Mouse (Mus musculus) midbrain, embryonic 15.5 days (tissue): Measurements from ENCODE around the gene Gm45521. TPM values are rescaled to one million over a fixed set of nuclear protein-coding genes. Genes with fewer than 3 reads are reported as not detected.

Source experiments
- ATAC-seq: fragments of 200-750 bp; cut with Nextera tagmentation; replicated peaks from 2 replicates; pipeline ENCODE4 v1.8.0; 2017; ENCODE audit warnings: moderate TSS enrichment
- H3K27ac ChIP-seq: fragments of 300-500 bp; sonication (generic); 2 replicates; pipeline ENCODE4 v1.5.1; 2015; ENCODE audit warnings: mild to moderate bottlenecking, inconsistent platforms
- H3K27me3 ChIP-seq: fragments of 300-500 bp; sonication (generic); replicated peaks from 2 replicates; pipeline ENCODE4 v1.6.1; 2015; ENCODE audit warnings: inconsistent platforms
- H3K36me3 ChIP-seq: fragments of 300-500 bp; sonication (generic); replicated peaks from 2 replicates; pipeline ENCODE4 v1.6.1; 2015; ENCODE audit warnings: inconsistent platforms
- H3K4me1 ChIP-seq: fragments of 300-500 bp; sonication (generic); 2 replicates; pipeline ENCODE4 v1.6.1; 2015; ENCODE audit warnings: inconsistent platforms
- H3K4me2 ChIP-seq: fragments of 300-500 bp; sonication (generic); 2 replicates; pipeline ENCODE4 v1.6.1; 2015; ENCODE audit warnings: inconsistent platforms, mild to moderate bottlenecking, moderate library complexity
- H3K4me3 ChIP-seq: fragments of 300-500 bp; sonication (generic); 2 replicates; pipeline ENCODE4 v1.5.1; 2015; ENCODE audit warnings: mild to moderate bottlenecking, inconsistent platforms
- H3K9ac ChIP-seq: fragments of 300-500 bp; sonication (generic); 2 replicates; pipeline ENCODE4 v1.6.1; 2015; ENCODE audit warnings: mild to moderate bottlenecking, inconsistent platforms
- H3K9me3 ChIP-seq: fragments of 300-500 bp; sonication (generic); 2 replicates; pipeline ENCODE4 v1.6.1; 2016; ENCODE audit warnings: inconsistent platforms
- WGBS: fragments of 180-500 bp; shearing (Covaris S2); methylation state at CpG from one replicate; pipeline ENCODE4 v1.1.7; 2015; ENCODE audit warnings: mixed read lengths; 5-methylcytosine and 5-hydroxymethylcytosine counted together
- polyA plus RNA-seq: library from polyadenylated mRNA; unstranded; fragments of >200 nt; fragmentation: Nextera tagmentation; extraction: Ambion mirVana; gene quantifications from 2 replicates; pipeline ENCODE4 v1.2.1, GENCODE M21; 2015

Gm45521 gene
- polyA plus RNA-seq, 1 experiment from 2014 or later, result 0.71 TPM

DNA sequence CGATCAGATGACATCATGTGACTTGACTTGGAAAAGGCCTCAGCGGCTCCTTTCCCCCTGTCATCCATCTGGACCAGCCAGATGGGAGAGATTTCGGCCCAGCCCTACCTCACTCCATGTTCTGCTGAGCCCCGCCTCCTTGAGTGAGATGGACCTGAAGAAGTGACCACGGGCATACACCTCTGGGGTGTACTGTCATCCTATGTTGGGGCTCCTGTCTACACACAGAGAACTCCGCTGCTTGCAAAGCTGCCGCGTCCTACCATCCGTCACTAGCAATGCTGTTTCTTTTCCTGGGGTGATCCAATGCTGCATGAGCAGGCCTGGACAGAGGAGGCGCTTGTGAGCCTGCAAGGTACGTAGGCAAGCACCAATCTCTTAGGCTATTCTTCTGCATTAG is 3.5 kb downstream of the Gm45521 start:
- Histone ChIP-seq H3K27ac (no peak overlapping the region), H3K4me1 (no peaks in the 10 kb centered on the region), H3K36me3 (no peaks in the 10 kb centered on the region), H3K4me3 (no peak overlapping the region), H3K4me2 (no peak overlapping the region), H3K9me3 (no peaks in the 10 kb centered on the region), H3K27me3 (no peaks in the 10 kb centered on the region), H3K9ac (no peak overlapping the region)
- peak; percentile 40; the same call in 1 of the 2 replicates for ATAC-seq
- 55% methylated on average over 11 of the region's 11 CpGs for WGBS

DNA sequence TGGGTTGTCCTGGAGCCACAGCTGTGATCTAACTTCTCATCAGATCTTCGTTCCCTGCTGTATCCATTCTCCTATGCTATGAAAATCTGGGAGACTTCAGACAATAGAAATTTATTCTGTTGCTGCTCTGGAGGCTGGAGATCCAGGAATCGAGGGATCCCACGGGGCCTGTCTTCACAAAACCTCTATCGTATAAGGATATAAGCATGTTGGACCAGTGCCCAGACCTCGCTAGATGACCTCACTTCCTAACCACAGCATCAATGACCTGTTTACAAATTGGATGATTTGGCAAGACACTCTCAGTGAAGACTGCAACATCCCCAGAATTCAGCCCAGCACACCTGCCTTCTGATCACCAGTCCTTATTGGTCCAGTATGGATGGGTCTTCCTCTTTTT is 4.6 kb downstream of the Gm45521 start:
- Histone ChIP-seq H3K4me1 (no peaks in the 10 kb centered on the region), H3K4me3 (no peak overlapping the region), H3K4me2 (no peak overlapping the region), H3K36me3 (no peaks in the 10 kb centered on the region), H3K27me3 (no peaks in the 10 kb centered on the region), H3K27ac (no peak overlapping the region), H3K9me3 (no peaks in the 10 kb centered on the region), H3K9ac (no peak overlapping the region)
- 56% methylated on average over 5 of the region's 5 CpGs for WGBS
- ATAC-seq, result no peak

DNA sequence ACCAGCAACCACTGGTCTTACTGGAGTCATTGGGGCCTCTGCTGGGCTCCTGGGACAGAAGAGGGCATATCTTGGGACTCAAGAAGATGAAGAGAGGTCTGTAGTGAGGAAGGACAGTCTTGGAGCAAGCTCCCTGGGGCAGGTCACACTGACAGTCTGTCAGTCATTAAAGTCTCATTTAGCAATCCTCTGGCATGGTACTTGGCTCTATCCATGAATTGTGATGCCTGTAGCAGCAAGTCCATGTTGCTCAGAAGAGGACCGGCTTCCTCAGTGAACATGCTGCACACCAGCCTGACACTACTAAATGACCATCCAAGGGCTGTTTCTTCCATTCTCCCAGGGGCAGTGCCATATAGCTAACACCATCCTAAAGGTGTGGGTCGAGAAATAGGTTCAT is 5.5 kb downstream of the Gm45521 start:
- Histone ChIP-seq H3K4me3 (no peak overlapping the region), H3K9ac (no peak overlapping the region), H3K9me3 (no peaks in the 10 kb centered on the region), H3K4me1 (no peaks in the 10 kb centered on the region), H3K4me2 (no peak overlapping the region), H3K36me3 (no peaks in the 10 kb centered on the region), H3K27ac (no peak overlapping the region), H3K27me3 (no peaks in the 10 kb centered on the region)
- WGBS, result 92% methylated on average over 2 of the region's 2 CpGs
- ATAC-seq, result no peak

DNA sequence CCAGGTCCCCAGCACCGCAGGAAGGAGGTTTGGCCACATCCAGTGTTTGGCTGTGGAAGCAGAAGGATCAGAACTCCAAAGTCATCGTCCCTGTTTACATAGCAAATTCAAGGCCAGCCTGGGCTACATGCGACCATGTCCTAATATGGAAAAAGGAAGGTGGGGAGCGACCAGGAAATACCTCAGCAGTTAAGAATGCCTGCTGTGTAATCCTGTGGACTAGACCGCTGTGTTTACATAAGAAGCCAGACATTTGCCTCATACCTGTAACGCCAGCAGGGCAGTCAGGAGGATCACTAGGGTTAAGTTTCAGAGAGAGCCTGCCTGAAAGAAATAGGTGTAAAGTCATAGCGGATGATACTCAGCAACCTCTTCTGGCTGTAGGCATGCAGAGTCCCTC is 6.1 kb downstream of the Gm45521 start:
- Histone ChIP-seq H3K27ac (no peak overlapping the region), H3K36me3 (no peaks in the 10 kb centered on the region), H3K4me3 (no peak overlapping the region), H3K9ac (no peak overlapping the region), H3K9me3 (no peaks in the 10 kb centered on the region), H3K4me1 (no peaks in the 10 kb centered on the region), H3K4me2 (no peak overlapping the region), H3K27me3 (no peaks in the 10 kb centered on the region)
- ATAC-seq, result no peak
- WGBS, result 63% methylated on average over 7 of the region's 7 CpGs

DNA sequence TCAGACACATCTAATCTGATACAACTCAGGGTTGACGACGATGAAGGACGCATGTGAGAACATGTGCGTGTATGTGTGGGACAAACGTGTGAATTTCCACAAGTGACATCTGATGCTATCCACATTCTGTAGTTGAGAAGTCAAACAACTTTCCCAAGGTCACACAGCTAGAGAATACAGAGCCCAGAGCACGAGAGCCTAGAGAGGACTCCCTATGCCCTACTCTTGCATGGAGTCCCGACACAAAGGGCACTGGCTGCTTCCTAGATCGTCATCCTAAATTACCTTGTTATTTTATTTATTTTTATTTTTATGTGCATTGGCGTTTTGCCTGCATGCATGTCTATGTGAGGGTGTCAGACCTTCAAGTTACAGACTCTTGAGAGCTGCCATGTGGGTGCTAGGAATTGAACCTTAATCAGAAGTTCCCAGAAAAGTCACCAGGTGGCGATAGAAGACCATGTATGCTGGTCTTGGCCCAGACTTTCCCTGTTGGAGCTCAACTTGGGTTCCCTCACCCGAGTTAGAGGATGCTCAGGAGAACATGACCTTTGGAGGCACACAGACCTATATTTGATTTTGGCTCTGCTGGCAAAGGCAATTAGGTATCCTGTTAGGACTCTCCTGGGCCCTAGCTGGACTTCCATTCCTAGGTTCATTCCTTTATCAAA is 7.3 kb downstream of the Gm45521 start:
- Histone ChIP-seq H3K27ac (no peak overlapping the region), H3K4me1 (no peaks in the 10 kb centered on the region)
- WGBS, result 54% methylated on average over 11 of the region's 11 CpGs

DNA sequence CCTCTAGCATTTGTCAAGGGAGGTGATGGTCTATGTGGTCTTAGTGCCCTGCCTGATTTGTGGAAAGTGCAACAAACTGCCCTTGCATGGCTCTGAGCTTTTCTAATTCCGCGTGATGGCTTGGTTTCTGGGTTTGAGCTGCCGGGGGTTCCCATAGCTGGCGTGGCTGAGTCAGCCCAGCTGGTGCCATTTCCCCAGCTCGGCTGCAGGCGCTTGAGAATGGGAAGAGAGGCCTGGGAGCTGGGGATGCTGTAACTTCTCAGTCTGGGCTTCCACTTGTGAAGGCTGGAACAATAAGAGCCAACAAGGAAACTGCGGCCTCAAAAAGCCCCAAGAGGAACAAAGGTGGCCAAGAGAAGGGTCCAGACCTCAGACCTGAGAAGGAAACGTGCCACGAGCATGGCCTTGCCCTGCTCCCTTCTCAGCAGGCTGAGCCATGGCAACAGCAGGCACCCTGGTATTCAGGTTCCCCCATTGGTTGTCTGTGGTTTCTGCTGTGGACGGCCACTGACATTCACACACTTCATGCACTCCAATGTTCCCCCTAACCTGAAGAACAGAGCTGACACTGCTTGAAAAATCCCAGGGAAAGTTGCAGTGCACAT is 14.9 kb downstream of the Gm45521 start:
- H3K27me3 ChIP-seq, result no peaks in the 10 kb centered on the region
- H3K4me1 ChIP-seq, result no peaks in the 10 kb centered on the region
- H3K9me3 ChIP-seq, result no peaks in the 10 kb centered on the region
- 67% methylated on average over 10 of the region's 10 CpGs for WGBS
- H3K4me3 ChIP-seq, result no peak overlapping the region
- no peak for ATAC-seq
- H3K4me2 ChIP-seq, result no peak overlapping the region
- no peaks in the 10 kb centered on the region for H3K36me3 ChIP-seq
- no peak overlapping the region for H3K9ac ChIP-seq
- H3K27ac ChIP-seq, result no peak overlapping the region

More for the DNA sequence above, 7.3 kb downstream of the Gm45521 start:
- no peaks in the 10 kb centered on the region for H3K9me3 ChIP-seq
- no peaks in the 10 kb centered on the region for H3K27me3 ChIP-seq
- ATAC-seq, result peak; percentile 79
- no peak overlapping the region for H3K4me2 ChIP-seq
- H3K9ac ChIP-seq, result no peak overlapping the region
- H3K36me3 ChIP-seq, result no peaks in the 10 kb centered on the region
- H3K4me3 ChIP-seq, result no peak overlapping the region

DNA sequence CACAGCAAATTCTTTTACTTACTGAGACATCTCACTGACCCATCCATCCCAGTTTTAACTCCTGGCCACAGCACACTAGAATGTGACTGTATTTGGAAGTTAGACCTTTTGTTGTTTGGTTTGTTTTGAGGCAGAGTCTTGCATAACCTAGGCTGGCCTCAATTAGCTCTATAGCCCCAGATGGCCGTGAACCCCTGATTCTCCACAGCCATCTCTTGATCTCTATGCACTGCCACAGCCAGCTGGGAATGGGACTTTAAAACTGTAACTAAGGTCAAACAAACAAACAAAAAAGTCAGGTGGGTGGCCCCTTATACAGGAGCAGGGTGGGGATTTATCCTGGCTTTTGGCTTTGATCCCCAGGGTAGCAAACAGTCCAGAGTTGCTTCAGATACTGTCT is 17.6 kb downstream of the Gm45521 start:
- H3K9ac ChIP-seq, result no peak overlapping the region
- H3K4me3 ChIP-seq, result no peak overlapping the region
- H3K27ac ChIP-seq, result no peak overlapping the region
- no peaks in the 10 kb centered on the region for H3K27me3 ChIP-seq
- ATAC-seq, result no peak
- no peak overlapping the region for H3K4me2 ChIP-seq
- H3K4me1 ChIP-seq, result no peaks in the 10 kb centered on the region
- H3K36me3 ChIP-seq, result no peaks in the 10 kb centered on the region
- 76% methylated on average over 1 of the region's 1 CpGs for WGBS
- H3K9me3 ChIP-seq, result no peaks in the 10 kb centered on the region

DNA sequence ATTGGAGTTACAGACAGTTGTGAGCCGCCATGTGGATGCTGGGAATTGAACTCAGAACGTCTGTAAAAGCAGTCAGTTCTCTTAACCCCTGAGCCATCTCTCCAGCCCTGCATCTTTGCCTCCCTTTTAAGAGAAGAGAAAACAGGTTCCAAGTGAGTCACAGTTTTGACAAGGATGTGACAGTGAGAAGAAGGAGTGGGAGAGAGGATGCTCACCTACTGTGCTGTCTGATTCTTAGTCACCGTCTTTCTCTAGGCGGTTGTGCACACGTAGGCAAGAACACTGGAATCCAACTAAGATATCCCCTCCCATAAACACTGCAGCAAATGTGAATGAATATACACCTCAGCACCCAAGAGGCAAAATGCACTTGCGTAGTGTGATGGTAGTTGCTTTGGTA is 18.1 kb downstream of the Gm45521 start:
- Histone ChIP-seq H3K9ac (no peak overlapping the region), H3K27ac (no peak overlapping the region), H3K4me1 (no peaks in the 10 kb centered on the region), H3K9me3 (no peaks in the 10 kb centered on the region), H3K4me2 (no peak overlapping the region), H3K27me3 (no peaks in the 10 kb centered on the region), H3K36me3 (no peaks in the 10 kb centered on the region), H3K4me3 (no peak overlapping the region)
- no peak for ATAC-seq
- 88% methylated on average over 6 of the region's 6 CpGs for WGBS

DNA sequence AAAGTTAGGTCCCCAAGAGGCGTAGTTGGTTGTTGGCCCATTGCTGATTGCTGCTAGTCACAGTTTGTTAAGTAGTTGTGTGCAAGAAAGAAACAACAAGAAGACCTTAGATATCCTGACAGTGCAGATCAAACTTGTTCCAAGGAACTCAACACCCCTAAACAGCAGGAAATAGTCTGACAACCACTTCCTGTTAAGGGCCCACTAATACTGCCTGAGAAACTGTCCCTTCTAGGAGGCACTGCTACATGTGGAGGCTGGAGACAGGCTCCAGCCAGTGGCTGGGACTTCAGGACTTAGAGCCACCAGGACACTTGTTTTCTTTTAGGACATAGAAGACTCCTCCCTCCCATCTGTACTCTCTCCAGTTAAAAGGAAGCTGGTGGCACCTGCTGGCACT is 20.4 kb downstream of the Gm45521 start:
- no peak overlapping the region for H3K4me3 ChIP-seq
- no peaks in the 10 kb centered on the region for H3K27me3 ChIP-seq
- WGBS, result 90% methylated on average over 1 of the region's 1 CpGs
- no peaks in the 10 kb centered on the region for H3K9me3 ChIP-seq
- H3K27ac ChIP-seq, result no peak overlapping the region
- no peak for ATAC-seq
- H3K4me1 ChIP-seq, result no peaks in the 10 kb centered on the region
- H3K4me2 ChIP-seq, result no peak overlapping the region
- H3K36me3 ChIP-seq, result no peaks in the 10 kb centered on the region
- no peak overlapping the region for H3K9ac ChIP-seq

DNA sequence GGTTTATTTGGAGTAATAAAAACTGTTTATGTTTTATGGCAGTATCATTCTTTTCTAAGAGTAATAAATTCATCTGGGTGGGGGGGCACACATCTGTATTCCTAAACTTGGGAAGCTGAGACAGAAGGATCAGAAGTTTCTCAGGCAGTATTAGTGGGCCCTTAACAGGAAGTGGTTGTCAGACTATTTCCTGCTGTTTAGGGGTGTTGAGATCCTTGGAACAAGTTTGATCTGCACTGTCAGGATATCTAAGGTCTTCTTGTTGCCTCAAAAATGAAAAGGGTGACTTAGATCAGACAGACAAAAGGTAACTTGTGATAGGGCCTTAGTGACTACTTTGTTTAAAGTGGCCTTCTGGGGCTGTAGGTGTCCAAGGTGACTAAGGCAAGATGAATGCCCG is 21.1 kb downstream of the Gm45521 start:
- 84% methylated on average over 1 of the region's 1 CpGs for WGBS
- Histone ChIP-seq H3K4me1 (no peaks in the 10 kb centered on the region), H3K36me3 (no peaks in the 10 kb centered on the region), H3K4me2 (no peak overlapping the region), H3K9ac (no peak overlapping the region), H3K4me3 (no peak overlapping the region), H3K27ac (no peak overlapping the region), H3K27me3 (no peaks in the 10 kb centered on the region), H3K9me3 (no peaks in the 10 kb centered on the region)
- ATAC-seq, result no peak

DNA sequence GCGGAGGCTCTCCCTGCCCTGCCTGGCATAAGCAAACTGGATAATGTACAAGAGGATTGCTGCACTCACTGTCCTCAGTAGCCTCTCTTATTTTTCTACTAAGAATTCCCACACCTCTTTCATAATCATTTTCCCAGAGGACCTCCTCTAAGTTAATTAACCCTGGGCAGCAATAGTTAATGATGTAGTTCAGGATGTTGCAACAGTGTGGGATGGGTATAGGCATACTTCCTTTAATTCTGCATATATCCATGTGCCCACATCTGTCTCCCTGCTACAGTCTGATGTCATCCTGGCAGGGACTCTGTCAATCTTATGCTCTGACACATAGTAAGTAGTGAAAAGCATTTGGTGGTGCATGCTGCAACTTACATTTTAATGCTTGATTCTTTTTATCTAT is 24.1 kb downstream of the Gm45521 start:
- H3K9me3 ChIP-seq, result no peaks in the 10 kb centered on the region
- 97% methylated on average over 1 of the region's 1 CpGs for whole genome bisulfite sequencing
- H3K4me2 ChIP-seq, result no peak overlapping the region
- ATAC-seq, result no peak
- no peaks in the 10 kb centered on the region for H3K27me3 ChIP-seq
- no peak overlapping the region for H3K9ac ChIP-seq
- no peaks in the 10 kb centered on the region for H3K36me3 ChIP-seq
- H3K4me1 ChIP-seq, result no peaks in the 10 kb centered on the region
- H3K27ac ChIP-seq, result no peak overlapping the region
- H3K4me3 ChIP-seq, result no peak overlapping the region

DNA sequence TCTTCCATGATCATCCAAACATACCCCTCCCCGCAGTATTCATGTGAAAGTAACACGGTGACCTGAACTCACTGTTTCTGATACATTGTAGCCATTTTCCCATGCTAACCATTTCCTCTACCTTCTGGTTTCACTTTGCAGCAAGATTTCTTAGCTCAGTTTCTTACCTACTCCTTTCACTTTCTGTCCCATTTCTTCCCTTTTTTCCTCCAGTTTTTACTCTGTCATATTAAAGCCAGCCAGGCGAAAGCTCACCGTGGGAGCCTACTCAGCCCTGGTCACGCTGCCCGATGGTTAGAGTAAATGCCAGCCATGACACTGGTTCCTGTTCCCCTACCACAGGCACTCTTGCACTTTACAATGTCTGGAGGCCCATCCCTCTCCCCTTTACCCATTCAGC is 29.8 kb downstream of the Gm45521 start:
- 97% methylated on average over 6 of the region's 6 CpGs for WGBS
- no peaks in the 10 kb centered on the region for H3K9me3 ChIP-seq
- no peak overlapping the region for H3K27ac ChIP-seq
- H3K27me3 ChIP-seq, result no peaks in the 10 kb centered on the region
- H3K4me1 ChIP-seq, result no peaks in the 10 kb centered on the region
- H3K4me2 ChIP-seq, result no peak overlapping the region
- H3K36me3 ChIP-seq, result no peaks in the 10 kb centered on the region
- H3K9ac ChIP-seq, result no peak overlapping the region
- no peak for ATAC-seq
- H3K4me3 ChIP-seq, result no peak overlapping the region

DNA sequence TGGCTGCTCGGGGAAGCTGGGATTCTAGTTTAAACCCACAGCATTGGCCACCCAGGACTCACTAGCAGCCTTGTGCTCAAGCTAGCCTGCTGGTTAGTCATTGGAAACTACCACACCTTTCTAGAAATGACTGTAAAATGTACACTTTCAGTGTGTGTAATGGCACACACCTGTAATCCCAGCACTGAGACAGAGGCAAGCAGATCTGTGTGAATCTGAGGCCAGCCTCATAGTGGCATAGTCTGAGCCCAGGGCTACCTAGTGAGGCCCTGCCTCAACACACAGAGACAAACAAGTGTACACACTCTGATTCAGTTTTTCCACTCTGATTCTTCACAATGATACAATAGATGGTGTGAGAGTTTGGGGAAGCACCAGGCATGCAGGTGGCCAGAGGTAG is 32.3 kb downstream of the Gm45521 start:
- no peaks in the 10 kb centered on the region for H3K9me3 ChIP-seq
- H3K4me3 ChIP-seq, result no peak overlapping the region
- 59% methylated on average over 1 of the region's 1 CpGs for WGBS
- no peaks in the 10 kb centered on the region for H3K27me3 ChIP-seq
- no peak overlapping the region for H3K9ac ChIP-seq
- no peak for ATAC-seq
- no peaks in the 10 kb centered on the region for H3K36me3 ChIP-seq
- no peak overlapping the region for H3K27ac ChIP-seq
- no peak overlapping the region for H3K4me2 ChIP-seq
- H3K4me1 ChIP-seq, result no peaks in the 10 kb centered on the region
